Mouse (Mus musculus): ENCODE data around the gene Mterf2.

- TF ChIP-seq MYOG (IDR thresholded peaks at IDR 0.05; ENCODE audit: control insufficient read depth in 1 of 3, insufficient read depth in 1 of 3, insufficient read length in 2 of 3, low read depth in 2 of 3): peak; percentile 76 to 96 (median 86)
- no peak for TF ChIP-seq USF1 (IDR thresholded peaks at IDR 0.05; ENCODE audit: low read depth)
- TF ChIP-seq POLR2A (IDR thresholded peaks at IDR 0.05; ENCODE audit: insufficient read length, low read depth): no peak
Observed at GRCm38 (mm10) chr10:85114409-85114808, 13.4 kb downstream of the Mterf2 start.
